Mouse (Mus musculus) cerebellum, adult (tissue): ENCODE measurements at regions not wholly inside any gene's neighbourhood (a gene's known extent, or its start where the extent isn't known, plus 50 kb on each side); places are given as distances from the start of the nearest gene placed in this dataset.

ENCODE experiments used
- ATAC-seq: cut with Nextera tagmentation; 2 replicates; pipeline ENCODE4 v1.9.2; 2017; ENCODE audit warnings: mild to moderate bottlenecking, moderate library complexity, mixed read lengths; ENCODE audit not compliant: insufficient number of reproducible peaks, low FRiP score, low TSS enrichment

GRCm38 (mm10) chr15:63559293-63559692 lies 285.7 kb downstream of the Gsdmc2 start:
- no peak for ATAC-seq

GRCm38 (mm10) chr15:63558691-63559090 lies 286.3 kb downstream of the Gsdmc2 start:
- ATAC-seq = no peak

GRCm38 (mm10) chr15:63557816-63558215 lies 287.2 kb downstream of the Gsdmc2 start:
- no peak for ATAC-seq

GRCm38 (mm10) chr15:63553597-63553996 lies 291.4 kb downstream of the Gsdmc2 start:
- ATAC-seq = no peak

GRCm38 (mm10) chr15:63532337-63533055 lies 312.5 kb downstream of the Gsdmc2 start:
- ATAC-seq = no peak

- no peak for ATAC-seq
These were observed 317.7 kb downstream of the Gsdmc2 start for GRCm38 (mm10) chr15:63527318-63527717.

GRCm38 (mm10) chr15:63526820-63527219 lies 318.2 kb downstream of the Gsdmc2 start:
- ATAC-seq = no peak

GRCm38 (mm10) chr15:63517301-63517700 lies 327.7 kb downstream of the Gsdmc2 start:
- no peak for ATAC-seq

- no peak for ATAC-seq
These were observed 344.5 kb downstream of the Gsdmc2 start for GRCm38 (mm10) chr15:63500453-63500852.

GRCm38 (mm10) chr15:63498483-63498882 lies 346.5 kb downstream of the Gsdmc2 start:
- no peak for ATAC-seq

GRCm38 (mm10) chr15:63497207-63497606 lies 347.8 kb downstream of the Gsdmc2 start:
- no peak for ATAC-seq

- ATAC-seq = no peak
These were observed 360.1 kb downstream of the Gsdmc2 start for GRCm38 (mm10) chr15:63484910-63485309.

- ATAC-seq = no peak
These were observed 360.6 kb downstream of the Gsdmc2 start for GRCm38 (mm10) chr15:63484217-63484887.

GRCm38 (mm10) chr15:63479270-63479805 lies 365.6 kb downstream of the Gsdmc2 start:
- ATAC-seq = no peak

GRCm38 (mm10) chr15:63466916-63467315 lies 378.1 kb downstream of the Gsdmc2 start:
- ATAC-seq = no peak

- ATAC-seq = no peak
These were observed 392.4 kb downstream of the Gsdmc2 start for GRCm38 (mm10) chr15:63452529-63452928.

- ATAC-seq = no peak
These were observed 398.7 kb downstream of the Gsdmc2 start for GRCm38 (mm10) chr15:63446288-63446687.

- ATAC-seq = no peak
These were observed 400.0 kb downstream of the Gsdmc2 start for GRCm38 (mm10) chr15:63445016-63445415.

- no peak for ATAC-seq
These were observed 402.7 kb downstream of the Gsdmc2 start for GRCm38 (mm10) chr15:63442146-63442780.

- no peak for ATAC-seq
These were observed 432.3 kb downstream of the Gsdmc2 start for GRCm38 (mm10) chr15:63412649-63413048.

- no peak for ATAC-seq
These were observed 433.2 kb downstream of the Gsdmc2 start for GRCm38 (mm10) chr15:63411771-63412118.
